Mouse (Mus musculus) testis, adult 2 months (tissue): Measurements from ENCODE around the gene Pgls.

ENCODE experiments used
- CTCF ChIP-seq: fragments of 200-500 bp; IDR thresholded peaks from 2 replicates; pipeline ENCODE4 v1.5.1; 2012; ENCODE audit warnings: low read depth, mild to moderate bottlenecking, inconsistent platforms, low read length, moderate library complexity; ENCODE audit not compliant: control insufficient read depth, insufficient read depth, insufficient replicate concordance
- POLR2A ChIP-seq: fragments of 200-500 bp; IDR thresholded peaks from 2 replicates; pipeline ENCODE4 v1.6.1; 2012; ENCODE audit warnings: low read depth, mild to moderate bottlenecking, inconsistent platforms, low read length, moderate library complexity; ENCODE audit not compliant: control insufficient read depth

DNA sequence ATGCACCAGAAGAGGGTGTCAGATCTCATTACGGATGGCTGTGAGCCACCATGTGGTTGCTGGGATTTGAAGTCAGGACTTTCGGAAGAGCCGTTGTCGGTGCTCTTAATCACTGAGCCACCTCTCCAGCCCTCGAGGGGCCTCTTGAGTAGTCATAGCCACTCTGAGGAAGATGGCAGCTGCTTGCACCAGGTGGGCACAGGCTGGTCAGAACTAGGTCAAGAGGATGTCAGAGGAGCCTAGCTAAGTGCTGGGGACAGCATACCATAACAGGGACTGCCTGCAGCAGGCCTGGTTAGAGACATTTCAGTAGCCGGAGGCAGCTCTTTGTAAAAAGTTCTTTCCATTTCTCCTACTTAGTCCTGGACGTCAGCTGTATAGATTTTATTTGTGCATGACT is 41.2 kb upstream of the Pgls start:
- no peak for TF ChIP-seq POLR2A
- no peak for TF ChIP-seq CTCF
